Mouse (Mus musculus) kidney, embryonic 14.5 days (tissue): Measurements from ENCODE around the gene Cblc. TPM values are rescaled to one million over a fixed set of nuclear protein-coding genes. Genes with fewer than 3 reads are reported as not detected.

ENCODE experiments used
- ATAC-seq: fragments of 200-750 bp; cut with Nextera tagmentation; 2 replicates; pipeline ENCODE4 v1.8.0; 2017; ENCODE audit warnings: moderate number of reproducible peaks, mild to moderate bottlenecking, moderate TSS enrichment, moderate library complexity; ENCODE audit not compliant: low FRiP score, low TSS enrichment
- H3K27ac ChIP-seq: fragments of 300-500 bp; sonication (generic); 2 replicates; pipeline ENCODE4 v1.5.1; 2014; ENCODE audit warnings: low read depth, mild to moderate bottlenecking, low read length, moderate library complexity, mixed read lengths
- H3K27me3 ChIP-seq: fragments of 300-500 bp; sonication (generic); 2 replicates; pipeline ENCODE4 v1.6.1; 2014; ENCODE audit warnings: mild to moderate bottlenecking, low read length; ENCODE audit not compliant: control insufficient read depth, insufficient read depth
- H3K36me3 ChIP-seq: fragments of 300-500 bp; sonication (generic); 2 replicates; pipeline ENCODE4 v1.6.1; 2014; ENCODE audit warnings: low read length, mixed read lengths; ENCODE audit not compliant: control insufficient read depth, insufficient read depth
- H3K4me1 ChIP-seq: fragments of 300-500 bp; sonication (generic); 2 replicates; pipeline ENCODE4 v1.6.1; 2014; ENCODE audit warnings: low read length, mixed read lengths; ENCODE audit not compliant: control insufficient read depth, insufficient read depth
- H3K4me2 ChIP-seq: fragments of 300-500 bp; sonication (generic); replicated peaks from 2 replicates; pipeline ENCODE4 v1.6.1; 2014; ENCODE audit warnings: low read depth, mild to moderate bottlenecking, low read length
- H3K4me3 ChIP-seq: fragments of 300-500 bp; sonication (generic); 2 replicates; pipeline ENCODE4 v1.5.1; 2014; ENCODE audit warnings: mild to moderate bottlenecking, low read length
- H3K9ac ChIP-seq: fragments of 300-500 bp; sonication (generic); 2 replicates; pipeline ENCODE4 v1.6.1; 2014; ENCODE audit warnings: low read depth, mild to moderate bottlenecking, low read length, moderate library complexity
- H3K9me3 ChIP-seq: fragments of 300-500 bp; sonication (generic); 2 replicates; pipeline ENCODE4 v1.6.1; 2016; ENCODE audit warnings: low read length; ENCODE audit not compliant: control insufficient read depth
- WGBS: fragments of 180-500 bp; shearing (Covaris S2); extraction: QIAGEN DNeasy Blood & Tissue Kit; methylation state at CpG from one replicate; pipeline ENCODE4 v1.1.7; 2014; 5-methylcytosine and 5-hydroxymethylcytosine counted together
- polyA plus RNA-seq: library from polyadenylated mRNA; unstranded; fragments of >200 nt; fragmentation: Nextera tagmentation; extraction: Ambion mirVana; gene quantifications from 2 replicates; pipeline ENCODE4 v1.2.1, GENCODE M21; 2014

Gene Cblc
- polyA plus RNA-seq, 1 experiment from 2014 or later = 7.3 TPM

GRCm38 (mm10) chr7:19736389-19737057, 60.1 kb downstream of the Cblc start:
- H3K27ac ChIP-seq = no peak overlapping the region; the same call in 1 of the 2 replicates
- 82% methylated on average over 16 of the region's 16 CpGs for WGBS

GRCm38 (mm10) chr7:19734178-19734666, 62.4 kb downstream of the Cblc start:
- H3K27me3 ChIP-seq = no peaks in the 10 kb centered on the region
- no peak for ATAC-seq
- no peaks in the 10 kb centered on the region for H3K4me1 ChIP-seq
- no peaks in the 10 kb centered on the region for H3K9me3 ChIP-seq
- 87% methylated on average over 10 of the region's 10 CpGs for WGBS
- H3K27ac ChIP-seq = no peak overlapping the region
- H3K4me2 ChIP-seq = no peak overlapping the region
- H3K36me3 ChIP-seq = peaks cover 89% of the 10 kb centered on the region
- H3K9ac ChIP-seq = no peak overlapping the region
- no peak overlapping the region for H3K4me3 ChIP-seq

More at GRCm38 (mm10) chr7:19736389-19737057, 60.1 kb downstream of the Cblc start:
- Histone ChIP-seq H3K9ac (no peak overlapping the region), H3K27me3 (no peaks in the 10 kb centered on the region), H3K4me3 (no peak overlapping the region), H3K4me1 (peaks cover 8% of the 10 kb centered on the region), H3K4me2 (no peak overlapping the region), H3K36me3 (peaks cover 73% of the 10 kb centered on the region), H3K9me3 (0 out of 2 replicates have a peak, but pooled peaks cover 3% of the 10 kb centered on the region)
- ATAC-seq = no peak

Other genes starting within 250 kb of the Cblc start
- gene Ppp1r37, start 233.7 kb downstream of the Cblc start, polyA plus RNA-seq = 6.5 and 23.0 TPM in 2 replicates
- gene Zfp296, start 219.5 kb downstream of the Cblc start, polyA plus RNA-seq = 0.33 and 0.68 TPM in 2 replicates
- 168 and 179 TPM in 2 replicates for gene Gemin7, start 219.2 kb downstream of the Cblc start, polyA plus RNA-seq
- 44.3 and 48.4 TPM in 2 replicates for gene Clasrp, start 192.3 kb downstream of the Cblc start, polyA plus RNA-seq
- gene Relb, start 167.4 kb downstream of the Cblc start, polyA plus RNA-seq = 7.3 and 9.3 TPM in 2 replicates
- gene Clptm1, start 131.8 kb downstream of the Cblc start, polyA plus RNA-seq = 76.2 and 101 TPM in 2 replicates
- gene Apoc2, start 118.9 kb downstream of the Cblc start, polyA plus RNA-seq = 1.0 and 1.2 TPM in 2 replicates
- not detected in 2 replicates for gene Gm44805, start 115.4 kb downstream of the Cblc start, polyA plus RNA-seq
- gene Apoc4, start 115.3 kb downstream of the Cblc start, polyA plus RNA-seq = 0.81 TPM in 1 of 2 replicates, not detected in the other
- gene Apoc1, start 104.1 kb downstream of the Cblc start, polyA plus RNA-seq = 8.4 and 13.1 TPM in 2 replicates
- gene Apoe, start 97.6 kb downstream of the Cblc start, polyA plus RNA-seq = 175 and 184 TPM in 2 replicates
- 159 and 177 TPM in 2 replicates for gene Tomm40, start 81.4 kb downstream of the Cblc start, polyA plus RNA-seq
- gene Nectin2, start 46.3 kb downstream of the Cblc start, polyA plus RNA-seq = 106 and 139 TPM in 2 replicates
- 177 and 214 TPM in 2 replicates for gene Bcam, start 25.8 kb downstream of the Cblc start, polyA plus RNA-seq
- gene Bcl3, start 26.0 kb upstream of the Cblc start, polyA plus RNA-seq = 3.5 and 4.2 TPM in 2 replicates
- 0.27 TPM in 1 of 2 replicates, not detected in the other for gene Gm19345, start 55.2 kb upstream of the Cblc start, polyA plus RNA-seq
- not detected in 2 replicates for gene Ceacam16, start 64.5 kb upstream of the Cblc start, polyA plus RNA-seq
- gene Ceacam19, start 91.2 kb upstream of the Cblc start, polyA plus RNA-seq = not detected in 2 replicates
- 9.6 and 10.8 TPM in 2 replicates for gene Pvr, start 124.4 kb upstream of the Cblc start, polyA plus RNA-seq
- gene Igsf23, start 153.9 kb upstream of the Cblc start, polyA plus RNA-seq = not detected in 2 replicates
- gene Ceacam20, start 168.6 kb upstream of the Cblc start, polyA plus RNA-seq = not detected in 2 replicates
- not detected in 2 replicates for gene Nlrp9b, start 194.7 kb upstream of the Cblc start, polyA plus RNA-seq